Mouse (Mus musculus): ENCODE data around the gene Trpc4ap.

DNA sequence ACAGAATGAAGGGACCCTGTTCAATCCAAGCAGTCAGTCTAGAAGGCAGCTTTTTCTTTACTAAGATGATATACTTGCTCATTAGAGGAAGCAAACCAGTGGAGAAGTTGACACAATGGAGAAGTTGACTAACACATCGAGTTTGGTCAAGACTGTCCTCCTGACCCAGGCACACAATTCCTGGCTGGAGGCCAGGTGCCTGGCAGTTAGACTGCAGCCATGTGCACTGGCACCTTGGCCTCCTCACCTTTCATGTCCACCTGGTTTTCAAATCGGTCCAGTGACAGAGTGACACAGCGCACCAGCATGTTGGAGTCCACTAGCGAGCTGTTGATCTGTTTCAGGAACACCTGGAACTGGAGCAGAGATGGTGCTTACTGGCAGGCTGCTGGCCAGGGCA, 54.8 kb downstream of the Trpc4ap start:
- no peak for TF ChIP-seq ZNF384 (IDR thresholded peaks at IDR 0.05; ENCODE audit: low read depth, low read length)
- no peak for TF ChIP-seq CHD2 (IDR thresholded peaks at IDR 0.05; ENCODE audit: low read depth, low read length)
- TF ChIP-seq HCFC1 (IDR thresholded peaks at IDR 0.05; ENCODE audit: borderline replicate concordance, insufficient read depth, low read length) = no peak
- no peak for TF ChIP-seq MAFK (IDR thresholded peaks at IDR 0.05; ENCODE audit: insufficient read depth, low read depth, low read length)
- TF ChIP-seq ZC3H11A (IDR thresholded peaks at IDR 0.05; ENCODE audit: borderline replicate concordance, low read depth, low read length) = no peak
